Mouse (Mus musculus): ENCODE data around the gene Myom1.

DNA sequence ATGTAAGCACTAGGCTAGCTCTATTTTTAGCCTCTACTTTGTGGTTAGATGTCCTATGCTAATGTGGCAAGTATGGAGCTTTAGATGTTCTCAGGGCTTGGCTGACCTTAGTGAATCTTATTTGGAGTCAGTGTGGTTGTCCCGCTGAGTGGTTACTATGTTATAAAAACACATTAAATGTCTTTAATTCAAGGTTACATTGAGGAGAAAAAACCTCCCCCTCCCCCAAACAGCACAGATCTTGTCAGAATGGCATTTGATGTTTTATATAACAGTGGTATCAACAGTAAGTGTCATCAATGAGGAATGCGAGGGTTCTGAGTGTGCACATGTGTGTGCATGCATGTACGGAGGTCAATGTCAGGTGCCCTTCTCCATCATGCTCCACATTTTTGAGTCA, 24.8 kb downstream of the Myom1 start:
- no peak for TF ChIP-seq CTCF (IDR thresholded peaks at IDR 0.05; ENCODE audit: low read depth)
- no peak for TF ChIP-seq EP300 (IDR thresholded peaks at IDR 0.05; ENCODE audit: low read depth)
